Mouse (Mus musculus) urinary bladder, postnatal 4 days (tissue): ENCODE data around the gene Adam33.

Experiments used
- DNase-seq, 2 experiments: peaks; one replicate each; pipeline ENCODE4 v3.0.0; 2021 to 2022; ENCODE audit warnings: low spot score in 2 of 2

Gene Adam33

DNA sequence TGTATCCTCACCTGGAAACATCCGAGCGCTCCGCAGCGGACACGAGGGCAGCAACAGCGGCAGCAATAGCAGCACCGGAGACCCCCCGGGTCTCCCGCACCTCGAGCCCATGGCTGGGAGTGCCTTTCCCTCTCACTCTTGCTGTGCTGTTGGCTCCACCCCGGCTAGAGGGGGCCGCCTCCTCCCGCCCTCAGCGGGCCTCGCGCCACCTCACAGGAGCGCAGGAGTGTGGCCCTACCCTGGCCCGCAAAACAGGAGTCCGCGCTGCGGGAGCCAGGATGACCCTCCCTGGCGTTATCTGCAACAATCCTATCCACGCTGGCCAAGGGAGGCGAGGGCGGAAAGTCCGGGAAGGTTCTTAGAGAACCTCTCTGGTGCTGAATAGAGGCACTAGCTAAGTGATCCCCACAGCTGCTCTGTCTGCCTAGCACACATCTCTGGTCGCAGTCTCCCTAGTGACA lies at the start of gene Adam33:
Adam33 (minus strand) TSS at position 411 of the 461 bp plus-strand sequence.
- DNase-seq = peak in 1 of 2 experiments; percentile 45

DNA sequence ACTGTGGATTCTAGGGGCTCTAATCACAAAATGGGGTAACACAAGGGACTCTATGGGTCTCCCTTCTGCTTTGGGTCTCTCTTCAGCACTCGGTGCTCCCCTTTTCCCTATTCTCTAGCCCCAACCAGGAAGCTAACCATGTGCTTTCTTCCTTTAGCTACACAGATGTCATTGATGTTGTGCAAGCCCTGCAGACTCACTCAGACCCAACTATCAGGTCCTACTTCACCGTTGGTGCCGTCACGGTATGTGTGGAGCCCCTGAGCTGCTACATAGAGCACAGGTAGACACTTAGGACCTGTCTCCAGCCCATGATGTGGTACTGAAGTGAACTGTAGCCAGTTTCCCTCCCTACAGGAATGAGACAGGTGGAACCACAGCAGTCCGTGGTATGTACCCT lies 42.4 kb upstream of the Adam33 start:
- peak; percentile 13 to 43 for DNase-seq

DNA sequence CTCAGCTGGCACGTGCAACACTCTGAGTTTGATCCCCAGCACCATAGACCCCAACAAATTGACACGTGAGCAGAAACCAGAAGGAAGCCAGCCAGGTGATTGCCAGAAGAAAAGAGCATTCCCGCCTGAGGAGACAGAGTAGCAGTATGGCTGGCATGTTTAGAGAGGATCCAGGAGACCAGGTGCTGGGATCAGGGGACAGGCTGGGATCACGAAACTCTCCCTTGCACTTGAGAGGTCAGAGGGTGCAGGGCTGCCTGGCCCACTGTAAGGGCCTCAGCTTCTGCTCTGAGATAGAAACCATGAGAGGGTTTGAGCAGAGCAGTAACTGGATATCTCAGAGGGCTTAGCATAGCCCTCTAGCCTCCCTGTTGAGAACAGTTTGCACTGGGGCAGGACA lies 41.4 kb upstream of the Adam33 start:
- DNase-seq = peak in 1 of 2 experiments; percentile 38

DNA sequence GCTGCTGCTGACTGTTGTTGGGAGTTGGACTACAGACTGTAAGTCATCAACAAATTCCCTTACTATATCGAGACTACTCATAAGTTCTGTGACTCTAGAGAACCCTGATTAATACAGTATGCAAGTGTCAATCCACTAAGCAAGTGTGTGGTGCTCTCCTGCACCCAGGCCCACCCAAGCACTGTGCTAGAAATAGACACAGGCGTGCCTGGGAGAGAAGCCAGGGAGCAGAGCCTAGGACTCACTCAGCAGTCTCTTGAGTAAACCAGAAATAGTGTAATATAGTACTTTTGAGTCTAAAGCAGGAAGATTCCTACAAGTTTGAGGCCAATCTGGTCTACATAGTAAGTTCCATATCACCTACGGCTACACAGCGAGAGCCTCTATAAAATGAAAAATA lies 40.4 kb upstream of the Adam33 start:
- peak; percentile 18 to 57 for DNase-seq

DNA sequence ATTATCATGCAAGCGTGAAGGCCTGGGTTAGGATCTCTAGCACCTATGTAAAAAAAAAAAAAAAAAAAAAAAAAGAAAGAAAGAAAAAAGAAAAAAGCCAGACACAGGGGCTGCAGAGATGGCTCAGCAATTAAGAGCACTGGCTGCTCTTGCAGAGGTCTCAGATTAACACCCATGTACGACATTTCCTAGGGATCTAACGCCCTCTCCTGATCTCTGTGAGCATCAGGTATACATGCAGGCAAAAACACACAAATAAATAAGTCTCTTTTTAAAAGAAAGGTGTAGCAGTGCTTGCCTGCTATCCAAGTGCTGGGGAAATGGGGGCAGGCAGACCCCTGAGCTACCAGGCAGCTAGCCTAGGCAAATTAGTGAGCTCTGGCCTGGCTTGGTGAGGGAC lies 37.9 kb upstream of the Adam33 start:
- DNase-seq = no peak

DNA sequence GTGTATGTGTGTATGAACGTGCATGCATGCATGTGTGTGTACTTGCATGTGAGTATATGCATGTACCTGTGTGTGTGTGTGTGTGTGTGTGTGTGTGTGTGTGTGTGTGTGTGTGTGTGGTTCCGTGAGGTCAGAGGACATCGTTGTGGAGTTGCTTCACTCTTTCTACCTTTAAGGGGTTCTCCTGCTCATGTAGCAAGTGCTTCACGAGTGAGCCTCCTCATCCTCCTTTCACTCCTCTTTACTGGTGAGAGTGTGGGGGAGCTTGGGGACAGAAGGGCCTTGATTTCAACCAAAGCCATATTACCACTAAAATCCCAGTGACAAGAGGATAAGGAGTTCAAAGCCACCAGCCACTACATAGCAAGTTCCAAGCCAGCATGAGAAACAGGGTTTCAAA lies 33.5 kb upstream of the Adam33 start:
- no peak for DNase-seq

DNA sequence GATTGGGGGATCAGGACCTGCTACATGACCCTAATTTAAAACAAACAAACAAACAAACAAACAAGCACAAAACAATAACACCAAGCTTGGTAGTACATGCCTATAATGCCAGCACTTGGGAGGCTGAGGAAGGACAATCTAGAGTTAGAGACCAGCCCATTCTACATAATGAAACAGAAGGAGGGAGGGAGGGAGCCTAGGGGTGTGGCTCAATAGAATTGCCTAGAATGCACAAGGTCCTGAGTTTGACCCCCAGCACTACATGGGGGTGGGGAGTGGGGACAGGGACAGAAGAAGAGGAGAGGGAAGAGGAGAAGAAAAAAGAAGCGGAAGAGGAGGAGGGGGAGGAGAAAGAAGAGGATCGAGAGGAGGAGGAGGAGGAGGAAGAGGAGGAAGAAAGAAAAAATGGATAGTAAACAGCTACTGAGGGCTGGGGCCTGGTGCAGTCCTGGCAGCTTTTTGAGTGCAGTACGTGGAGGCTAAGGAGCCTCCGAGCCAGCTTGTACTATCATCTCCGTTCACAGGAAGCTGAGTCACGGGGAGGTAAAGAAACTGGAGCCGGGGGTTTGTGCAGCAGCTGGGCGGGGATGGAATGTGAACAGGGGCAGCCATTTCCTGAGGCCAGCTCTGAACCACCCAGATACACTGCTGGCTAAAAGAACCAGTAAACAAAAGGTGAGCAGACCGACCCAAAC lies 32.6 kb upstream of the Adam33 start:
- peak; percentile 54 to 59 for DNase-seq

DNA sequence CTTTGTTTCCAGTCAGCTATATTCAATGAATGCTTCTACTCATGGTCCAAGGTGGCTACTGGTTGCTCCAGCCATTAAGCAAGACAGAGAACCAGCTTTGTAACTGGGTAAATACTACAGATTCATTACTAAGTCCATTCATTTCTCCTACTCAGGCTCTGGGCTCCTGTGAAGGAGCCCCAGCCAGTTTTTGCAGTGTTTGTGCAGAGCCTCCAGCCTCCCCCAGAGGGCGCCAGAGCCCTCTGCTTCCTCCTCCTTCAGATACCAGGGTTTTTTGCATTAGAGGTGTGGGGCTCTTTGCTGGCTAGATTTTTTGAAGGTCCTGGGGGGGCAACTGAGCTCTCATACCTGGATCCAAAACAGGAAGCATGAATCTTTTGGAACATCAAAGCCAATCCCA lies 31.2 kb upstream of the Adam33 start:
- DNase-seq = peak; percentile 66 to 79

DNA sequence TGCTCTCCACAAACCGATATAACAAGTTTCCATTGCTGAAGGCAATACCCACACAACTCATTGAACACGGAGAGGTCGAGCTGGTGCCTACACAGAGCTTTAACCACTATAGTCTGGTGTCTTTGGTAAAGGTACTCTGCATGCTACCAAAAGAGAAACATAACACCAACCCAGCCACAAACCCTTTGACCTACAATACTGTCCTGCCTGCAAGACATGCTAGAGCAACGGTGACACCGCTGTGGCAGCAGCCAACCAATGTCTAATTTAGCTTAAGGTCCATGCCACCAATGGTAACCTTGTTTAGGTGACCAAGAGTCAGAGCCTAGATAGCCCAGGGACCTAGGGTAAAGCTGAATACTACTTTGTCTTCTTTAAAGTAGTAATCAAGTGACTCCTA lies 30.0 kb upstream of the Adam33 start:
- DNase-seq = no peak

DNA sequence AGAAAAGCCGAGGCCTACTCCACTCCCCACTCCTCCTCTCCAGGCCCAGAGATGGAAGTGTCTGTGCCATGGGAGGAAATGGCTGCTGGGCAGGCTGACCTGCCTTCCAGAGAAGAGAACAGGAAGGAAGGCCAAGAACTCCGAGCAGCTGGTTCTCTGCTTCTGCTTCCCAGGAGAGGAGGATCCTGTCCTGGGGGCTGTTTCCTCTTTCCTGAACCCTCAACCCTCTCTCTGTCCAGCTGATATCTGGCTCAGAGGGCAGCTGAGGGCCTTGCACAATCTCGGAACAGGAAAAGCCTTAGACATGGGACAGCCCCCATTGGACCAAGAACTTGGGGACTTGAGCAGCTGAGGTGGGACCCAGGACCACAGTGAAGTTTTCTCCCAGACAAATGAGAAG lies 27.2 kb upstream of the Adam33 start:
- DNase-seq = peak in 1 of 2 experiments; percentile 56

DNA sequence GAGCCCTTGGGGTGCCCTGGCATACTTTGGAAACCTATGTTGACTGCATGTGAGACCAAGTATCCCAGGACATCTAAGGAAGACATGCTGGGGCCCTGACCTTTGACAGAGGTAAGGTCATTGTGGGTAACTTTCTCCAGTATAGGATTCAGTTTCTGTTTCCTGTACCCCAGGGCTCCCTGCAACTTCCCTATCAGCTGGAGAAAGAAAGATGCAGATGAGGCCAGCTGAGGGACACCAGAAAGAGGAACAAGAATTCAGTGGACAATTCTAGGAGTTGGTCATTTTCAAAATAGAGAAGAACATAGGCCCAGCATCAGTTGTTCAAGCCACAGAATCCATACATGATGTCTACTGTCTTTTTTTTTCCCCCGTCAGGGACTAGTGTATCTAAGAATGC lies 26.0 kb upstream of the Adam33 start:
- no peak for DNase-seq

DNA sequence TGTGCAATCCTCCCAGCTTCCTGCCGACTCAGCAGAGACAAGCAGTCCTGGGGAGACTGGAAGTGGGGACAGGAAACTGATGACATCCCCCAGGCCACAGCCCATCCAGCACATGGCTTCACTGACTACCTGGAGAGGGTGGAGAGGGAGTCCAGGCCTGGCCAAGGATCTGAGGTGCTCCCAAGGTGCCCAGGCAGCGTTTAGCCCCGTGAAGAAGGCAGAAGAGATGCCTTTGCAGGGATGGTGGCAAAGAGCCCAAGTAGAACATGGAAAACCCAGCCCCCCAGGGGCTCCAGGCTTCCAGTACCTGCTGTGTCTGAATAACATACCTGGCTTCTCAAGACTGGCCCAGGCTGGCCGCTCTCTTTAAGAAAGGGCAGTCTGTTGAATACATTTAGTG lies 25.0 kb upstream of the Adam33 start:
- DNase-seq = no peak

DNA sequence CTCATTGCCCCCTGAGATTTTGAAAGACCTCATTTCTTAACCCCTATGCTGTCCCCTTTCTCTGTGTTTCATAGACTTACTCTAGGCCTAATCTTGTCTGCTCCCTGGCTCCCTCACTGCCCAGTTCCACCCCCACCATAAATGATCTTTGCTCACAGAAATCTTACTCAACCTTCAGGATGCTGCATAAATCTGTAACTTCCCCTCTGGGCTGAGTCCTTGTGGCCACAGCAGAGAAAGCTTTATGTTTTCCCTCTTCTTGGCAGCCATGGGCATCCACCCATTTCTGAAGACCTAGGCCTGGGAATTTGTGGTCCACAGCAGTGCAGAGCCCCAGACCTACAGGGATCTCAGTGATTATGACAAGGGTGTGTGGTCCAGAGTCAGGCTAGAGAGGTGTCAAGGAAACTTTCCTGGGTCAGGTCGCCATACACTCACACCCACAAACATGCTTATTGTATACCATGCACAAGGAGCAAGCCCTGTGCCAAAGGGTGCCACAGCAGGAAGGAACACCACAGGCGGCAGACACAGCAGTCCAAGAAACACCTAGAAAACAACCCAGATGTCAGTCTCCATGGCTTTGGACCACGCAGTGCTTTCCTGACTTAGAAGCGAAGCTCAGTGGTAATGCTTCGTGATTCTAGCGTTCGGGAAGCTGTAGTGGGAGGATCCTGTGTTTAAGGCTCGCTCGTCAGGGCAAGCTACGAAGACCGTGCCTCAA lies 23.2 kb upstream of the Adam33 start, which contains the start of gene Siglec1:
Siglec1 (minus strand) TSS at position 99 of the 724 bp plus-strand sequence.
- DNase-seq = no peak

DNA sequence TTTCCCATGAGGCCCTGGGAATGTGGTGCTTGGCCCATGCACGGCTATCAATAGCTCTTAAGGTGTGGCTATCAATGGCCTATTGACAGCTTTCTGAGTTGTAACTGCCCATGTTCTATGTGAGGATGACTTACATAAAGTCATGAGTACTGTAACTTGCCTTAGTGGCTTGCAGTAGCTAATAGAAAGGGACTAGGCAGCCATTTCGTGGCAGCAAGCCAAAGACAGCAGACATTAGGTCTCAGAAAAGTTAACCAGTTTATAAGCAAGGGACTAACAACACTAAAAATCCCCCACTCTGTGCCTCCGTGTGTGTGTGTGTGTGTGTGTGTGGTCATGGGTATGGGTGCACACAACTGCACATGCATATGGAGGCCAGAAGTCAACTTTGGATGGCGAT lies 20.6 kb upstream of the Adam33 start:
- DNase-seq = no peak

DNA sequence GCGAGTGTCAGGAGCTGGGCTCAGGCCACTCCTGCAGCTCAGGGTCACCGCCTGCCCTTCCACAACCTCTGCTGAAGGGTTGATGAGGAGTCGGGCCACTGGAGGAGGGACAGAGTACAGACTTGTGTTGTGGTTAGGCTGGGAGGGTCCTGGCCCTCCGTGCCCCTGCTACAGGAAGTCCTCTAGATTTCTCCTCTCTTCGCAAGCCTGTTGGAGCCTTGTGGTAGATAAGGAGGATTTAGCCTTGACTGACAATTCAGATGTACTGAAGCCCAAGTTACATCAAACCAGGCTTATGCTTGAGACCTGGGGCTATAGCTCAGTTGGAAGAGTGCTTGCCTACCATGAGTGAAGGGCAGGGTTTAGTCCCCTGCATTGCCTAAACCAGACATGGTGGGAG lies 16.9 kb upstream of the Adam33 start:
- DNase-seq = no peak

DNA sequence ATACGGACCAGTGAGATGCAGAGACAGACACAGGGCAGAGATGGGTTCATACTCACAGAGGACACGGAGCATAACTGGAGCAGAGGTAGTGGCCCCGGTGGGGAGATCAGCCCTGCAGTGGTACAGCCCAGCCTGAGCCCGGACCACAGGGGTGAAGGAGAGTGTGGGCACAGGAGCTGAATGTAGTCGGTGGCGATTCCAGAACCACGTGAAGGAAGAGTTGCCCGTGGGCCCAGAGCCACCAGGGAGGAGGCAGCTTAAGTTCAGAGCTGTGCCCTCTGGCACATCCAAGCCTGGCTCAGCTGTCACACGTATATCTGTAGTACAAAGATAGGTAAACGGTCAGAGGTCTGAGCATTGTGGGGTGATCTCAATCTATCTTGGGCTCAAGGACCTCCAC lies 8.9 kb upstream of the Adam33 start:
- DNase-seq = no peak

DNA sequence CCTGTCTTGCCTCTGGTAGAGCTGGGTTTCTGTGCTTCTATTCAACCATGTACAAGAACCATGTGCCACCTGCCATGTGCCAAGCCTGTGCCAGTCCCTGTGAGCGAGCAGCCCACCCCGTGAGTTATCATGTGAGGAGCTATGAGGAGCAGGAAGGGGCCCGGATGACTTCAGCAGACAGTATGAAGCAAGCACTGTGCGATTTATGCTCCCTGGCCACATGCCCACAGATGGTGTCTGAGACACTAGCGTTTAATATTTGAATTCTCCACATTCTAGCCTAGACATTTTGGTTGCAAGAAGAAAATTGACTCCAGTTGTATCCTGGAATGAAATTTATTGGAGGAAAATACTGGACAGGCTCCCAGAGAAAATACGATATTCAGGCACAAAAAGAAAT lies 3.9 kb upstream of the Adam33 start:
- peak; percentile 56 to 80 for DNase-seq

DNA sequence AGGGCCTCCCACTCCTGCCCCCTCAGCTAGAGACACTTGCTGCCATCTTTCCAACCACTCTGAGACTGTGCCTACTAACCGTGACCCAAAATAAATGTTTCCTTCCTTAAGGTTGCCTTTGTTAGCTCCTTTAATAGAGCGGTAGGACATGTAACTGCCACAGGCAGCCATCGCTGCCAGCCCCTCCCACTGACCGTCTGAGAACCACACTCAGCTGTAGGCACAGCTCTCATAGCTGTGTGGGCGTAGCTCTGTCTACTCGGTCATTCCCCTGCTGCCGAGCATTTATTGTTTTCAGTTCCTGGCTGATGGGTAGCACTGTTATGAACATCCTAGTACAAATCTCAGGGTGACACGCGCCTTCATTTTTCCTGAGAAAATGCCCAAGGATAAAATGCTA lies 2.7 kb upstream of the Adam33 start:
- DNase-seq = no peak

DNA sequence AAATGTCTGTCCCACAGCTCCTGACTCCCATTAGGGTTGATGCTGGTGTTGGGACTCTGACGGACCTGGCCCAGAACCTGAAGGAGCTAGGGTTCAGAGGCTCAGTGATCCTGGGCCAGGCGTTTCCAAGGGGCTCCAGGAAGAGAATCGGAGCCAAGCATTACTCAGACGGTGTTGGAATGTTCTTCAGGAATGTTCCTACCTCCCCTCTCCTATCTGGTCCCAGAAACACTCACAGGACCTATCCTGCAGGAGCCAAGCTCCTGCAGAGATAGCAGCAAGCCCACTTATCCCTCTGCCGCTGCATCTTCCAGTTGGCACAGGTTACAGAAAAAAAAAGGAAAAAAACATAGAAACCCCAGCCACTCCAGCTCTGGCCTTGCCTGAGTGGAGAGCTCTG lies 2.0 kb downstream of the Adam33 start:
- no peak for DNase-seq

DNA sequence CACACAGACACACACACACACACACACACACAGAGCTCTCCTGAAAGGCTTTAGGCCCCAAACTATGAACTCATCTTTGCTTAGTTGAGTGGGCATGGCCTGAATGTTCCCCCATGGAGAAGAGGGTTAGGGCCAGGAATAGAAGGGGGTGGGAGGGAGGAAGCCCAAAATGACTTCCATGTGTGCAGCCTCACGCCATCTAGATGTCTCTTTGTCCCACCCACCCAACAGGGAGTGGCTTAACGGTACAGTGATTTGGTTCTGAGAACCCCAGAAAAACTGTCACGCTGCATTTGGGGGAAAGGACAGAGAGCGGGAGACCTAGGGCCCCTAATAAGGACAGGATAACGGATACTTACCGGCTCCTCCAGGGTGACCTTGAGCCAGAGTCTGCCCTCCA lies 2.8 kb downstream of the Adam33 start:
- DNase-seq = no peak

DNA sequence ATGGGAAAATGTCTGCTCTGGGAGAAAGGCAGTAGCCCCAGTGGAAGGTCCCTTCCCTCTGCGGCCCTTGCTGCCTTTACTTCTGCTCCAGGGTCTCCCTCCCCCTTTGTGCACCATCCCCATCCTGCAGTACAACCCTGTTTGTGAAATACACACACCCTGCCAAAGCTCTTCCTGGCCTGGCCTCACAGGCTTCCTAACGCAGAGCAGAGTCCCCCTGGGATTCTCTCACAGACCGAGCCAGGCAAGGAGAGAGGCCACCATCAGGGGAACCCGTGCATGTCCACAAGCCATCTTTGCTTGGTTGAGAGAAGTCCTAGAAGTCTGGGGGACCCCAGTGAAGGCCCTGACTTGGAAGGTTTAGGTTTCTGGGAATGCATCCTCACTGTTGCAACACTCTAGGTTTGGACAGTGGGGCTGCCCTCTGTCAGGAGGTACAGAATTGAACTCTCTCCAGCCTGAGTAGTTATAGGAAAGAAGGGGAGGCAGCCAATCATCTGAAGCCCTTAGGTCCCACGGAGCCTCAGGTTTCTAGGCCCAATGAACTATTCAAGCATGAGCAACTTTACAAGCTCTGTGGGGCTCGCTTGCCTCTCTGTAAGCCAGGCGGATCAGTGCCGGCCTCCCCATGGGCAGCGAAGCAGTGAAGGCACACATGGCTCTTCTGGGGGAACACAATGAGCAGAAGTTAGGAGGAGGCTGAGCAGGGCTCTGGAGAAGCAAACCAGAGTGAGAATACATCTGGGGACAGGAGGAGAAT lies 3.7 kb downstream of the Adam33 start:
- no peak for DNase-seq

DNA sequence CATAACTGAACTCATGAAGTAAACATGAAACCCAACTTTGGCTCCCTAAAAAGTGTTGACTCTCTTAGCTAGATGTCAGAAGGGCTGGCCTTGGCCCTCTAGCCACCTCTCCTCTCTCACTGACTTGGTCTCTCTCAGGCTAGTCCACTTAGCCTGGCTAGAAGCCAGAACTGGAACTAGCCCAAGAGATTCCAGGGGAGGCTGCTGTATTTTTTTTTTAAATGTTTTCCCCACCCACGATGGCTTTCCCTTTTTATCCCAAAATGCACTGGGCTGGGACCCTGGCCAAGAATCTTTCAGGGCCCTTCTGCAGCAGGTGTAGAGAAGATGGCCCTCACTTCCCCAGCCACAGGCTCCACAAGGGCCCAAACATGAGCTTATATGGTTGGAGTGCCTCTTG lies 4.2 kb downstream of the Adam33 start:
- DNase-seq = peak; percentile 76 to 79

DNA sequence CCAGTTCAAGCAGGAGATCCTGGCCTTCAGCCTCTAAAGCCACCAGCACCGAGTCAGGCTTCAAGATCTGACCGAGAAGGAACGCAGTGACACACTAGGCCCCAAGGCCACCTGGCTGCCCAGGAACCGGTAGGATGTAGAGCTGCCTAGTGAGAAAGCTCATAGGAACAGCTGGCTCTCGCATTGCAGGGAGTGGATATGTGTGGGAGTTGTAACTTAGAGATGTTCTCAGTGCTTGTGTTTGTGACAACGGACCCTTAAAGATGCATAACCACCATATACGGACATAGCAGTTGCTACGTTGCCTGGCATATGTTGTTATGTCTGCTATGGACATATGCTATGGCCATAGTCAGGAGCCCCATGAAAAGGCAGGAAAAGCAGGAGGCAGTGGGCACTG lies 4.9 kb downstream of the Adam33 start:
- no peak for DNase-seq
